Mouse (Mus musculus) WW6 (cell line): Measurements from ENCODE around the gene Gtf2f1.

ENCODE experiments used
- DNase-seq: peaks from one replicate; pipeline ENCODE4 v3.0.0-alpha.2; 2013; ENCODE audit warnings: low read depth, low spot score

Gene Gtf2f1

GRCm38 (mm10) chr17:56974708-56975240 lies 36.3 kb downstream of the Gtf2f1 start:
- no peak for DNase-seq

DNA sequence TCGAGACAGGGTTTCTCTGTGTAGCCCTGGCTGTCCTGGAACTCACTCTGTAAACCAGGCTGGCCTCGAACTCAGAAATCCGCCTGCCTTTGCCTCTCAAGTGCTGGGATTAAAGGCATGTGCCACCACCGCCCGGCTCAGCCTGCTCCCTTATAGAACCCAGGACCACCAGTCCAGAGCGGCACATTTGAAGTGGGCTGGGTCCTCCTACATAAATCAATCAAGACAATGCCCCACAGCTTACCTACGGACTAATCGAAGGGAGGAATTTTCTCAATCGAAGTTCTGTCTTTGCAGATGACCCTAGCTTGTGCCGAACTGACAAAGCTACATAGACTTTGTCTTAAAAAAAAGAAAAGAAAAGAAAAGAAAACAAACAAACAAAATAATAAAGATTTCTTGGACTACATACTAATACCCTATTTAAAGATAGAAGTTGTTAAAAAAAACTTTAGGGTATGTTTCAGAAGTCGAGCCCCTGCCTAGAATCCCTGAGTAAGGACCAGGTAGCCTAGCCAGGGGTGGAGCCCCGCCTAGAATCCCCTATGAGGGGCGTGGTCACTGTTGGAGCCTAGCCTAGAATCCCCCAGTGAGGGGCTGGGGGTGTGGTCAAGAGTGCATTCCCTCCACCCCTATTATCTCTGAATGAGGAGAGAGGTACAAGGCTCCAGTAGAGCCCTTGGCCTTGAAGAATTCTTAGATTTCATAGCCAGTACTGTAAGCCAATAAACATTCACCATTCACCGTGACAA lies 37.0 kb downstream of the Gtf2f1 start:
- no peak for DNase-seq

DNA sequence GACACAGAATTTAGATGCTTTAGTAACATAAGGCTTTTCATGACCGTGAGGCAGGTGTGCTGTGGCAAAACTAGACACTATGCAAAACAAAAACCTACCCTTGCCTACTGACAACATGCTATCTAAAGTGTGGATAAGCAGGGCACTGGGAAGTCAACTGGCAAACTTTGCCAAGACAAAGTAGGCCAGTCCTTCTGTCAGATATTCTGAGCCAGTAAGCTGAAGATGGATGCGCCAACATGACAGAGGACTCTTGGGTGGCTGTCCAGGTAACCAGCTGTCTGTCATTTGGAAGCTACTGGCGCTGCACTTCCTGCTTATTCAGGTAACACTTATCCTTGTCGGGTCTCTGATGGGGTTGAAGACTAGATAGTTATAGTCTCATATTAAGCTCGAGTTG lies 41.0 kb downstream of the Gtf2f1 start:
- DNase-seq: no peak

- no peak for DNase-seq
Measured at GRCm38 (mm10) chr17:56969321-56969720, 41.8 kb downstream of the Gtf2f1 start.

DNA sequence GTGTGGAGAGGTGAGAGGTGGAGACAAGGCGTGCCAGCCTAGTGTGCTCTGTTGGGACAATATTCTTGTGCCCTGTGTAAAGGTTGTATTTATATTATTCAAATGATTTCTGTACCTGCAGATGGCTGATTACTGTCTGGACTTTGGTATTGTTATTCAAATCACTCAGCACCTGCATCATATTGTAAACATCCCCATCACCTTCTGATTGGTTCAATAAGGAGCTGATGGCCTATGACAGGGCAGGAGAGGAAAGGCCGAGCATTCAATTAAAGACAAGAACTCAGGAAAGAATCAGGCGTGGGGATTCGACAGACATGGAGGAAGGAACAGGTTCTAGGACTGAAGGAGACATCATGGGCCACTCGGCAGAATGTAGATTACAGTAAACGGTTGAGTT lies 47.4 kb downstream of the Gtf2f1 start:
- no peak for DNase-seq

DNA sequence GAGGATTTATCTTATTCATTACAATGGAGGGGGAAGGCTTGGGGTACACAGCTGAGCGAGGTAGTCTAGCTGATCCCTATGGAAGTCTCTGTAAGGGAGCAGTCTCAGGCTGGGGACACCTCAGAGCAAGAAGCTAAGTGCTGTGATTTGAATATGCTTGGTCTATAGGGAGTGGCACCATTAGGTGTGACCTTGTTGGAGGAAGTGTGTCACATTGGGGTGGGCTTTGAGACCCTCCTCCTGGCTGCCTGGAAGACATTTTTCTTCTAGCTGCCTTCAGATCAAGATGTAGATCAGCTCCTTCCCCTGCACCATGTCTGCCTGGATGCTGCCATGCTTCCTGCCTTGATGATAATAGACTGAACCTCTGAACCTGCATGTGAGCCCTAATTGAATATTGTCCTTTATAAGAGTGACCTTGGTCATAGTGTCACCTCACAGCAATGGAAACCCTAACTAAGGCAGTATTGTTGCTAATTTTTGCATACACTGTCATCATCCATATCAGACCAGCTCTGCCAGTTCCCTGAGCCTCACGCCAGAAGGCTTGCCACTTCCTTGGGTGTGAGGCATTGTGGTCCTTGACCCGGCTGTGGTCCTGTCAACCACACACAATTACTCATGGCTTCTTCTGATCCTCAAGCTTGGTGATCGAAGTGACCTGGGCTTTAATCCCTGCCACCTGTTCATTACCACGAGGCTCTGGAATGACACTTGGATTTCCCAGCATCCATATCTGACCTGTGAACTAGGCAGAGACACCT lies 48.3 kb downstream of the Gtf2f1 start:
- no peak for DNase-seq

DNA sequence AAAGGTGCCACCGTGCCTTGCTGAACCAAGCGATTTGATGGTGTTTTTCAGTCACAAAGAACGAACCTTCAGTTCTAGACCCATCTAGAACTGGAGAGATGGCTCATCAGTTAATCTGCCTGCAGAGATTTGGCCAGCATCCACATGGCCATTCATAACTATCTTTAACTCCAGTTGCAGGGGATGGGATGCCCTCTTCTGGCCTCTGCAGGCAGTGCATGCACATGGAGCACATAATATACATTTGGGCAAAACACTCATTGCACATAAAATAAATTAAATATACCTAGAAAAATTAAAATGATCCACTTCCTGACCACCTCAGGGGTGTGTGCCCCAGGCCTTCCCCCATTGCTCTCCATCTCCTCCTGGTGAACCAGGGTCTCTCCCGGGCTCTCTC lies 49.2 kb downstream of the Gtf2f1 start:
- no peak for DNase-seq

DNA sequence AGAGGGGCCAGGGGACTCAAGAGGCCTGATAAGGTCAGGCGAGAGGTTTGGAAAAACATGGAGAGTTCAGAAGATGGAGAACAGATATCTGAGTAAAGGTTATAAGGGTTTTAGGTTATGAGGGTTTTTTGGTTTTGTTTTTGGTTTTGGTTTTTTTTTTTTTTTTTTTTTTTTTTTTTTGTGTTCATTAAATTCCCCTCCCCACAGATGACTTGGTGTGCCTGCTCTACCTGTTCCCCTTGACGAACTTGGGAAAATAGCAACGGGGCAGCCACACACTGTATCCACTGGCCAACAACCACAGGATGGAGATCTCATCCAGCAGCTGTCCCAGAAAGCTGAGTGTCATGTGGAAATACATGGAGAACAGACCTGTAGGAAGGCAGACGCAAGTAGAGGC lies 52.4 kb downstream of the Gtf2f1 start:
- DNase-seq: no peak

GRCm38 (mm10) chr17:56957763-56958429 lies 53.2 kb downstream of the Gtf2f1 start:
- DNase-seq: no peak

DNA sequence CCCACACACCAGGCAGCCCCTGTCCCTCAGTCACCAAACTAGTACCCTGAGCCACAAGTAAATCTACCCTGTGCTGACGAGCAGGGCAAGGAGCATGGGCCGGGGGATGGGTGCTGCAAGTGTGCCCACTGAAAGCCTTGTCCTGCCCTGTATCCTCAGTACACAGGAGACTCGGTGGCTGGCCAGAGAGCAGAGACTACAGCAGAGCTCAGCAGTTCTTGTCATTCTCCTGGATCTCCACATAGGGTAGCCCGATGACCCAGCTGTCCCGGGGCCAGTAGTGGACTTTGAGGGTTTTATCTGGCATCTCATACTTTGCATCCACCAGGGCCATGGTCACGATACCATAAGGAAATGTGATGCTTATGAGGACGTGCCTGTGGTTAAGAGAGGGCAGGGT lies 56.2 kb downstream of the Gtf2f1 start:
- no peak for DNase-seq
